Mouse (Mus musculus) kidney, embryonic 15.5 days (tissue): ENCODE data around the gene Rpusd4. TPM values are rescaled to one million over a fixed set of nuclear protein-coding genes. Genes with fewer than 3 reads are reported as not detected.

Experiments used
- ATAC-seq: fragments of 200-750 bp; cut with Nextera tagmentation; replicated peaks from 2 replicates; pipeline ENCODE4 v1.8.0; 2017; ENCODE audit warnings: moderate TSS enrichment; ENCODE audit not compliant: low FRiP score
- H3K27ac ChIP-seq: fragments of 300-500 bp; sonication (generic); 2 replicates; pipeline ENCODE4 v1.5.1; 2015; ENCODE audit warnings: mild to moderate bottlenecking, inconsistent platforms
- H3K27me3 ChIP-seq: fragments of 300-500 bp; sonication (generic); 2 replicates; pipeline ENCODE4 v1.6.1; 2015; ENCODE audit warnings: inconsistent platforms
- H3K36me3 ChIP-seq: fragments of 300-500 bp; sonication (generic); 2 replicates; pipeline ENCODE4 v1.6.1; 2015; ENCODE audit warnings: inconsistent platforms
- H3K4me1 ChIP-seq: fragments of 300-500 bp; sonication (generic); 2 replicates; pipeline ENCODE4 v1.6.1; 2015; ENCODE audit warnings: inconsistent platforms
- H3K4me2 ChIP-seq: fragments of 300-500 bp; sonication (generic); 2 replicates; pipeline ENCODE4 v1.6.1; 2015; ENCODE audit warnings: moderate library complexity, mild to moderate bottlenecking, inconsistent platforms
- H3K4me3 ChIP-seq: fragments of 300-500 bp; sonication (generic); replicated peaks from 2 replicates; pipeline ENCODE4 v1.5.1; 2015; ENCODE audit warnings: mild to moderate bottlenecking, inconsistent platforms
- H3K9ac ChIP-seq: fragments of 300-500 bp; sonication (generic); 2 replicates; pipeline ENCODE4 v1.6.1; 2015; ENCODE audit warnings: mild to moderate bottlenecking, inconsistent platforms
- H3K9me3 ChIP-seq: fragments of 300-500 bp; sonication (generic); replicated peaks from 2 replicates; pipeline ENCODE4 v1.6.1; 2016; ENCODE audit warnings: inconsistent platforms
- WGBS: fragments of 180-500 bp; shearing (Covaris S2); methylation state at CpG from one replicate; pipeline ENCODE4 v1.1.7; 2015; ENCODE audit warnings: mixed read lengths; 5-methylcytosine and 5-hydroxymethylcytosine counted together
- polyA plus RNA-seq: library from polyadenylated mRNA; unstranded; fragments of >200 nt; fragmentation: Nextera tagmentation; extraction: Ambion mirVana; gene quantifications from 2 replicates; pipeline ENCODE4 v1.2.1, GENCODE M21; 2015

The Rpusd4 gene
- polyA plus RNA-seq, result 28.9 and 31.5 TPM in 2 replicates

- peak within 1 kb of the TSS; percentile 85 for H3K4me3 ChIP-seq
- H3K4me1 ChIP-seq, result peaks cover 16% of the 10 kb centered on the region
- peak within 1 kb of the TSS; percentile 65 for H3K9ac ChIP-seq
- H3K9me3 ChIP-seq, result no peaks in the 10 kb centered on the region
- peak within 1 kb of the TSS; percentile 63 for H3K27ac ChIP-seq
- ATAC-seq, result peak; percentile 97
- H3K27me3 ChIP-seq, result no peaks in the 10 kb centered on the region
- WGBS, result under 1% methylated on average over 58 of the region's 62 CpGs
- H3K36me3 ChIP-seq, result peaks cover 24% of the 10 kb centered on the region
- peak within 1 kb of the TSS; percentile 89 for H3K4me2 ChIP-seq
Observed at GRCm38 (mm10) chr9:35267146-35267975, at the start of gene Rpusd4, which contains the start of gene Fam118b. Rpusd4 (plus strand) TSS chr9:35267865. Fam118b (minus strand) TSS chr9:35267805.

GRCm38 (mm10) chr9:35217963-35218362 lies 49.7 kb upstream of the Rpusd4 start:
- Histone ChIP-seq H3K4me1 (no peaks in the 10 kb centered on the region), H3K9ac (no peak overlapping the region), H3K4me2 (no peak overlapping the region), H3K36me3 (peaks cover 94% of the 10 kb centered on the region), H3K27me3 (no peaks in the 10 kb centered on the region), H3K27ac (no peak overlapping the region), H3K9me3 (no peaks in the 10 kb centered on the region), H3K4me3 (no peak overlapping the region)
- WGBS, result 83% methylated on average over 1 of the region's 1 CpGs
- ATAC-seq, result no peak

GRCm38 (mm10) chr9:35223466-35223865 lies 44.2 kb upstream of the Rpusd4 start:
- Histone ChIP-seq H3K9me3 (no peaks in the 10 kb centered on the region), H3K4me1 (no peaks in the 10 kb centered on the region), H3K4me3 (no peak overlapping the region), H3K27ac (no peak overlapping the region), H3K9ac (no peak overlapping the region), H3K36me3 (peaks cover 64% of the 10 kb centered on the region), H3K27me3 (no peaks in the 10 kb centered on the region), H3K4me2 (no peak overlapping the region)
- ATAC-seq, result no peak
- 97% methylated on average over 3 of the region's 3 CpGs for WGBS

DNA sequence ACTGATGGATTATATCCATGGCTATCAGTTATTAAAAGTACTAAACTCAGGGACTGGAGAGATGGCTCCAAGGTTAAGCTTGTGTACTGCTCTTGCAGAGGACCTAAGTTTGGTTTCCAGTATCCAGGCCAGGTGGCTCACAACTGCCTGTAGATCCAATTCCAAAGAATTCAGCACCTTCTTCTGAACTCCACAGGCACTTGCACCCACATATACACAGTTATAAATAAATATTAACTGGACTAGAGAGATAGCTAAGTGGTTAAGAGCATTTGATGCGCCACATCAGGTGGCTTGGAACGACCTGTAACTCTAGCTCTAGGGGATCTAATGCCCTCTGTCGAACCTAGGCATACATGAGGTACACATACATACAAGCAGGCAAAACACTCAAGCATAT lies 39.0 kb upstream of the Rpusd4 start:
- no peak overlapping the region for H3K9ac ChIP-seq
- H3K4me3 ChIP-seq, result no peak overlapping the region
- WGBS, result 90% methylated on average over 3 of the region's 3 CpGs
- peaks cover 32% of the 10 kb centered on the region for H3K36me3 ChIP-seq
- H3K27me3 ChIP-seq, result no peaks in the 10 kb centered on the region
- no peak overlapping the region for H3K4me2 ChIP-seq
- ATAC-seq, result no peak
- no peaks in the 10 kb centered on the region for H3K4me1 ChIP-seq
- no peak overlapping the region for H3K27ac ChIP-seq
- H3K9me3 ChIP-seq, result no peaks in the 10 kb centered on the region

GRCm38 (mm10) chr9:35235996-35236395 lies 31.7 kb upstream of the Rpusd4 start:
- H3K4me1 ChIP-seq, result no peaks in the 10 kb centered on the region
- WGBS, result 72% methylated on average over 3 of the region's 3 CpGs

DNA sequence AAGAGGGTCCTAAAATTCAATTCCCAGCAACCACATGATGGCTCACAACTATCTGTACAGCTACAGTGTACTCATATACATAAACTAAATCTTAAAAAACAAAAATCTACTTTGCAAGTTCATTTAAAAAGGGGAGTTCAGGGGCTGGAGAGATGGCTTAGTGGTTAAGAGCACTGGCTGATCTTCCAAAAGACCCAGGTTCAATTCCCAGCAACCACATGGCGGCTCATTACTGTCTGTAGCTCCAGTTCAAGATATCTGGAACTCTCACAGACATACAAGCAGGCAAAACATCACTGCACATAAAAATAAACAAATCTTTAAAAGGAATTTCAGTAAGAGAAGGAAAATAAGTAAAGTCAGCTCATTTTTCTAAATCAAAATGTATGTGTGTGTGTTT lies 29.3 kb upstream of the Rpusd4 start:
- no peaks in the 10 kb centered on the region for H3K9me3 ChIP-seq
- no peak overlapping the region for H3K4me2 ChIP-seq
- H3K9ac ChIP-seq, result no peak overlapping the region
- WGBS, result 94% methylated on average over 1 of the region's 1 CpGs
- no peaks in the 10 kb centered on the region for H3K27me3 ChIP-seq
- H3K4me3 ChIP-seq, result no peak overlapping the region
- H3K4me1 ChIP-seq, result no peaks in the 10 kb centered on the region
- peaks cover 17% of the 10 kb centered on the region for H3K36me3 ChIP-seq
- no peak for ATAC-seq
- H3K27ac ChIP-seq, result no peak overlapping the region

More at GRCm38 (mm10) chr9:35235996-35236395, 31.7 kb upstream of the Rpusd4 start:
- H3K27ac ChIP-seq, result no peak overlapping the region
- no peak for ATAC-seq
- peaks cover 28% of the 10 kb centered on the region for H3K36me3 ChIP-seq
- no peaks in the 10 kb centered on the region for H3K9me3 ChIP-seq
- no peaks in the 10 kb centered on the region for H3K27me3 ChIP-seq
- H3K4me2 ChIP-seq, result no peak overlapping the region
- no peak overlapping the region for H3K9ac ChIP-seq
- no peak overlapping the region for H3K4me3 ChIP-seq

- Histone ChIP-seq H3K9ac (no peak overlapping the region), H3K4me1 (no peaks in the 10 kb centered on the region), H3K4me2 (no peak overlapping the region), H3K9me3 (no peaks in the 10 kb centered on the region), H3K27ac (no peak overlapping the region), H3K36me3 (peaks cover 12% of the 10 kb centered on the region), H3K4me3 (no peak overlapping the region), H3K27me3 (no peaks in the 10 kb centered on the region)
- ATAC-seq, result no peak
- WGBS, result 66% methylated on average over 6 of the region's 6 CpGs
Observed at GRCm38 (mm10) chr9:35238915-35239571, 28.6 kb upstream of the Rpusd4 start.

GRCm38 (mm10) chr9:35239734-35240133 lies 27.9 kb upstream of the Rpusd4 start:
- Histone ChIP-seq H3K9me3 (no peaks in the 10 kb centered on the region), H3K27ac (no peak overlapping the region), H3K27me3 (no peaks in the 10 kb centered on the region), H3K9ac (no peak overlapping the region), H3K36me3 (peaks cover 6% of the 10 kb centered on the region; the same call in 1 of the 2 replicates), H3K4me3 (no peak overlapping the region), H3K4me2 (no peak overlapping the region), H3K4me1 (no peaks in the 10 kb centered on the region)
- ATAC-seq, result no peak
- 71% methylated on average over 1 of the region's 1 CpGs for WGBS

DNA sequence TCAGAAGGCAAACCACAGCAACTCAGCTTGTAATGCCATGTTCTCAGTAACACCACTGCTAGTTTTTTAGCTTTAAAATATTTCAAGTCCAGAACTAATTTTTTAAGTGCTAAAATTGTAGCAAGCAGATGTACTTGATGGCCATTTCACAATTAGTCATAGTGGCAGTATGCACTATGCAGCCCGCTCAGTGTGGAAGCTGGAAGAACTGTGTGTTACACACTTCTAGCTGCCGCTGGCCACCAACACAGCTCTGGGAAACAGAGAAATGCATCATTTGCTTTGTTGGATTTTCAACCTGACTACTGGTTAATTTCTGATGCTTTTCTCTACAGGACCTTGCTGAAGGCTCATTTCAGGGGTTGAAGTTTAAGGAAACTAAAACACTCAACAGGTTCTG lies 20.3 kb upstream of the Rpusd4 start:
- Histone ChIP-seq H3K4me3 (no peak overlapping the region), H3K36me3 (no peaks in the 10 kb centered on the region), H3K27me3 (no peaks in the 10 kb centered on the region), H3K4me1 (no peaks in the 10 kb centered on the region), H3K27ac (no peak overlapping the region), H3K9me3 (no peaks in the 10 kb centered on the region), H3K9ac (no peak overlapping the region), H3K4me2 (no peak overlapping the region)
- 88% methylated on average over 2 of the region's 2 CpGs for WGBS
- no peak for ATAC-seq

- no peak overlapping the region for H3K27ac ChIP-seq
- no peaks in the 10 kb centered on the region for H3K4me1 ChIP-seq
- ATAC-seq, result no peak
Observed at GRCm38 (mm10) chr9:35249476-35249875, 18.2 kb upstream of the Rpusd4 start.

GRCm38 (mm10) chr9:35257365-35257764 lies 10.3 kb upstream of the Rpusd4 start:
- no peaks in the 10 kb centered on the region for H3K27me3 ChIP-seq
- no peak overlapping the region for H3K27ac ChIP-seq
- no peaks in the 10 kb centered on the region for H3K4me1 ChIP-seq
- no peak overlapping the region for H3K4me3 ChIP-seq
- H3K4me2 ChIP-seq, result no peak overlapping the region
- no peaks in the 10 kb centered on the region for H3K9me3 ChIP-seq
- no peak overlapping the region for H3K9ac ChIP-seq
- ATAC-seq, result no peak
- WGBS, result 91% methylated on average over 7 of the region's 7 CpGs
- H3K36me3 ChIP-seq, result no peaks in the 10 kb centered on the region

More at GRCm38 (mm10) chr9:35249476-35249875, 18.2 kb upstream of the Rpusd4 start:
- Histone ChIP-seq H3K36me3 (no peaks in the 10 kb centered on the region), H3K9ac (no peak overlapping the region), H3K4me3 (no peak overlapping the region), H3K27me3 (no peaks in the 10 kb centered on the region), H3K4me2 (no peak overlapping the region), H3K9me3 (no peaks in the 10 kb centered on the region)

GRCm38 (mm10) chr9:35262418-35262817 lies 5.2 kb upstream of the Rpusd4 start:
- Histone ChIP-seq H3K4me2 (no peak overlapping the region), H3K9ac (no peak overlapping the region), H3K27me3 (no peaks in the 10 kb centered on the region), H3K4me1 (peaks cover 9% of the 10 kb centered on the region), H3K36me3 (no peaks in the 10 kb centered on the region), H3K4me3 (no peak overlapping the region), H3K9me3 (no peaks in the 10 kb centered on the region), H3K27ac (no peak overlapping the region)
- WGBS, result 75% methylated on average over 4 of the region's 4 CpGs
- no peak for ATAC-seq
